10 mouse cellular contexts compared by ENCODE assay signal in the genomic region with DNA sequence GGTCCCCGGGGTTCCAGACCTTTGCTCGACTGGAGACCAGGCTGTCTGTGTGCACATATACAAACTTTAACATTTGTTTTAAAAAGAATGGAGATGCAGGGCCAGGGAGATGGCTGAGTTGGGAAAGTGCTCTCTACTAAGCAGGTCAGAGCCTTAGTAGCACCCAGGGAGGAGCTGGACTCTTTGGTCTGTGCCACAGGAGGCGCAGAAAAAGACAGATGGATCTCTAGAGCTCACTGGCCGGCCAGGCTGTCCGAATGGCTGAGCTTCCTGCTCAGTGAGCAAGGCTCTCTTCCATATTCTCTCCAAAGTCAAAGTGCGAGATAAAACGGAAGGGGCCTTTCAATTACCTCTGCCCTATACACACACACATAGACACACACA. TPM values are rescaled to one million over a fixed set of nuclear protein-coding genes. Genes with fewer than 3 reads are reported as not detected.
DNase-seq lines count a peak whose midpoint lies in the region; ATAC-seq and TF ChIP-seq lines count a peak whose summit lies in the region.
"Had no signal": no experiment of that assay in that cellular context is flagged by ENCODE, and none has a peak within 500 bp of the region (broad histone marks: within the 10 kb centered on the region; RNA-seq: fewer than 3 reads in every experiment).

No protein-coding gene starts in this region.

- TF ChIP-seq EP300 in heart, adult 2 months (IDR thresholded peaks at IDR 0.05; ENCODE audit: insufficient read depth, low read depth, low read length): no peak

- no peaks in the 10 kb centered on the region for H3K9me3 ChIP-seq in liver, embryonic 11.5 days (ENCODE audit: control insufficient read depth, low read length)
- no peaks in the 10 kb centered on the region for H3K9me3 ChIP-seq in intestine, embryonic 15.5 days
- no peaks in the 10 kb centered on the region for H3K9me3 ChIP-seq in hindbrain, embryonic 14.5 days (ENCODE audit: control insufficient read depth, low read length)
- H3K9me3 ChIP-seq in forebrain, embryonic 16.5 days (ENCODE audit: control insufficient read depth, low read length): no peaks in the 10 kb centered on the region
- H3K9me3 ChIP-seq: hindbrain, embryonic 12.5 days had no signal

- peaks cover 7% of the 10 kb centered on the region for H3K36me3 ChIP-seq in heart, adult 2 months (ENCODE audit: control insufficient read depth, insufficient read depth, low read length)
- H3K36me3 ChIP-seq in liver, embryonic 11.5 days (ENCODE audit: control insufficient read depth, insufficient read depth, low read length): no peaks in the 10 kb centered on the region
- no peaks in the 10 kb centered on the region for H3K36me3 ChIP-seq in intestine, embryonic 15.5 days
- H3K36me3 ChIP-seq in hindbrain, embryonic 14.5 days (replicated peaks; ENCODE audit: control insufficient read depth, insufficient read depth): no peaks in the 10 kb centered on the region
- H3K36me3 ChIP-seq in forebrain, embryonic 16.5 days (ENCODE audit: control insufficient read depth, insufficient read depth): no peaks in the 10 kb centered on the region
- H3K36me3 ChIP-seq: hindbrain, embryonic 12.5 days had no signal

- no peaks in the 10 kb centered on the region for H3K27me3 ChIP-seq in heart, adult 2 months (ENCODE audit: control insufficient read depth, insufficient read depth, low read length)
- H3K27me3 ChIP-seq in liver, embryonic 11.5 days (replicated peaks; ENCODE audit: control insufficient read depth, insufficient read depth, low read length): no peaks in the 10 kb centered on the region
- no peaks in the 10 kb centered on the region for H3K27me3 ChIP-seq in intestine, embryonic 15.5 days (replicated peaks)
- H3K27me3 ChIP-seq in hindbrain, embryonic 14.5 days (ENCODE audit: control insufficient read depth, insufficient read depth, low read length): no peaks in the 10 kb centered on the region
- H3K27me3 ChIP-seq in forebrain, embryonic 16.5 days (replicated peaks; ENCODE audit: control insufficient read depth, insufficient read depth, low read length): no peaks in the 10 kb centered on the region
- H3K27me3 ChIP-seq: hindbrain, embryonic 12.5 days had no signal

- no peaks in the 10 kb centered on the region for H3K79me2 ChIP-seq in heart, adult 2 months (replicated peaks; ENCODE audit: control insufficient read depth, insufficient read depth, low read length)

- no peak overlapping the region for H3K4me3 ChIP-seq in heart, adult 2 months
- H3K4me3 ChIP-seq in liver, embryonic 11.5 days (ENCODE audit: low read depth, low read length): no peak overlapping the region
- H3K4me3 ChIP-seq in intestine, embryonic 15.5 days (replicated peaks): no peak overlapping the region
- no peak overlapping the region for H3K4me3 ChIP-seq in hindbrain, embryonic 14.5 days (replicated peaks; ENCODE audit: low read length)
- H3K4me3 ChIP-seq in forebrain, embryonic 16.5 days (replicated peaks; ENCODE audit: low read length): no peak overlapping the region
- H3K4me3 ChIP-seq: hindbrain, embryonic 12.5 days had no signal

- H3K4me1 ChIP-seq in heart, adult 2 months (ENCODE audit: control insufficient read depth, insufficient read depth, low read length): peaks cover 18% of the 10 kb centered on the region
- peaks cover 37% of the 10 kb centered on the region for H3K4me1 ChIP-seq in liver, embryonic 11.5 days (replicated peaks; ENCODE audit: control insufficient read depth, insufficient read depth, low read length)
- H3K4me1 ChIP-seq in intestine, embryonic 15.5 days (replicated peaks): peaks cover 20% of the 10 kb centered on the region
- 0 out of 2 replicates have a peak, but pooled peaks cover 7% of the 10 kb centered on the region for H3K4me1 ChIP-seq in hindbrain, embryonic 14.5 days (replicated peaks; ENCODE audit: control insufficient read depth, insufficient read depth, low read length)
- H3K4me1 ChIP-seq in forebrain, embryonic 16.5 days (replicated peaks; ENCODE audit: control insufficient read depth, insufficient read depth, low read length): peaks cover 5% of the 10 kb centered on the region

- H3K27ac ChIP-seq in heart, adult 2 months: peak overlapping the region; percentile 63
- H3K27ac ChIP-seq in liver, embryonic 11.5 days (ENCODE audit: low read depth, low read length): 0 out of 2 replicates have a peak overlapping the region, but pooled peaks have one; percentile 41
- 0 out of 2 replicates have a peak overlapping the region, but pooled peaks have one; percentile 9 for H3K27ac ChIP-seq in intestine, embryonic 15.5 days
- H3K27ac ChIP-seq in hindbrain, embryonic 14.5 days: no peak overlapping the region
- no peak overlapping the region for H3K27ac ChIP-seq in forebrain, embryonic 16.5 days (ENCODE audit: low read length)
- H3K27ac ChIP-seq: hindbrain, embryonic 12.5 days had no signal

- TF ChIP-seq CTCF in heart, adult 2 months (IDR thresholded peaks at IDR 0.05): no peak

- no peak for TF ChIP-seq POLR2A in heart, adult 2 months (IDR thresholded peaks at IDR 0.05; ENCODE audit: insufficient read depth, low read depth, low read length)

- no peak for DNase-seq in heart, adult 2 months
- no peak for DNase-seq in heart, adult 8-10 months (ENCODE audit: low spot score)
- no peak for DNase-seq in liver, embryonic 11.5 days (ENCODE audit: low spot score)
- no peak for DNase-seq in liver
- DNase-seq in adrenal gland, adult (ENCODE audit: inconsistent age in 2 of 2, low spot score in 1 of 2): no peak
- DNase-seq in hindbrain, embryonic 14.5 days (ENCODE audit: low spot score): no peak

- ATAC-seq in liver, embryonic 11.5 days (replicated peaks; ENCODE audit: low FRiP score): peak; percentile 11; the same call in 1 of the 2 replicates
- ATAC-seq in intestine, embryonic 15.5 days: no peak; the same call in 1 of the 2 replicates
- ATAC-seq in hindbrain, embryonic 14.5 days (ENCODE audit: low FRiP score): no peak
- ATAC-seq in forebrain, embryonic 16.5 days: no peak
- ATAC-seq: forebrain, embryonic 14.5 days had no signal

- WGBS in heart, adult 2 months: 47% methylated on average over 7 of the region's 7 CpGs
- WGBS in liver, embryonic 11.5 days: 54% methylated on average over 7 of the region's 7 CpGs
- 62% methylated on average over 7 of the region's 7 CpGs for WGBS in intestine, embryonic 15.5 days
- WGBS in hindbrain, embryonic 14.5 days: 82% methylated on average over 7 of the region's 7 CpGs
- 89% methylated on average over 7 of the region's 7 CpGs for WGBS in forebrain, embryonic 16.5 days

- no peak overlapping the region for H3K9ac ChIP-seq in heart, adult 2 months (ENCODE audit: low read depth, low read length)
- H3K9ac ChIP-seq in liver, embryonic 11.5 days (ENCODE audit: low read depth, low read length): no peak overlapping the region
- H3K9ac ChIP-seq in intestine, embryonic 15.5 days: no peak overlapping the region
- no peak overlapping the region for H3K9ac ChIP-seq in hindbrain, embryonic 14.5 days
- no peak overlapping the region for H3K9ac ChIP-seq in forebrain, embryonic 16.5 days (replicated peaks; ENCODE audit: low read depth, low read length)
- H3K9ac ChIP-seq: hindbrain, embryonic 12.5 days had no signal

- intact Hi-C loops in heart, adult 2 months (cut with DNase I): no loop called here

- H3K4me2 ChIP-seq in liver, embryonic 11.5 days: no peak overlapping the region
- no peak overlapping the region for H3K4me2 ChIP-seq in intestine, embryonic 15.5 days (replicated peaks)
- no peak overlapping the region for H3K4me2 ChIP-seq in hindbrain, embryonic 14.5 days (replicated peaks)
- no peak overlapping the region for H3K4me2 ChIP-seq in forebrain, embryonic 16.5 days (ENCODE audit: low read length)
- H3K4me2 ChIP-seq: hindbrain, embryonic 12.5 days had no signal

RNA-seq across cellular contexts. Expression of a gene that starts 33.6 kb away (rescaled TPM):
- total RNA-seq in heart, adult 2 months (2021): 100 to 1,000 TPM; 129 to 134 TPM
- 85.2 and 133 TPM in 2 replicates for polyA plus RNA-seq in heart, adult 2 months (2012; rRNA removed)
- total RNA-seq in heart, adult 8-10 months (2022): 100 to 1,000 TPM in 3 of 4 experiments, 10 to 100 TPM in 1; 98.5 to 135 (median 109) TPM
- polyA plus RNA-seq in liver, embryonic 11.5 days (2014; fragmentation: Nextera tagmentation; extraction: Ambion mirVana): 12.5 and 13.6 TPM in 2 replicates
- polyA plus RNA-seq in intestine, embryonic 15.5 days (2015; fragmentation: Nextera tagmentation; extraction: Ambion mirVana): 20.0 and 25.5 TPM in 2 replicates
- 46.5 and 51.2 TPM in 2 replicates for polyA plus RNA-seq in hindbrain, embryonic 14.5 days (2014; fragmentation: Nextera tagmentation; extraction: Ambion mirVana)
- polyA plus RNA-seq in forebrain, embryonic 16.5 days (2015; fragmentation: Nextera tagmentation; extraction: Ambion mirVana): 38.5 and 49.5 TPM in 2 replicates

Comparison
In these comparisons a context has a peak if more than half of its experiments do, and no peak if none do; other contexts are left out.
1. H3K27ac ChIP-seq: peak in heart, adult 2 months (single experiment), liver, embryonic 11.5 days (single experiment) and intestine, embryonic 15.5 days (single experiment); none in hindbrain, embryonic 14.5 days (single experiment) and forebrain, embryonic 16.5 days (single experiment).